Mouse (Mus musculus) heart, postnatal 0 days (tissue): ENCODE data around the gene Slc36a4. TPM values are rescaled to one million over a fixed set of nuclear protein-coding genes. Genes with fewer than 3 reads are reported as not detected.

Experiments used
- ATAC-seq: fragments of 200-750 bp; cut with Nextera tagmentation; 2 replicates; pipeline ENCODE4 v1.8.0; 2017; ENCODE audit warnings: low read depth, moderate number of reproducible peaks, moderate library complexity; ENCODE audit not compliant: insufficient read depth
- DNase-seq: peaks from one replicate; pipeline ENCODE4 v3.0.0-alpha.2; 2016; ENCODE audit warnings: low spot score
- H3K27ac ChIP-seq: fragments of 300-500 bp; sonication (generic); 2 replicates; pipeline ENCODE4 v1.5.1; 2014; ENCODE audit warnings: low read depth, mild to moderate bottlenecking
- H3K27me3 ChIP-seq: fragments of 300-500 bp; sonication (generic); 2 replicates; pipeline ENCODE4 v1.6.1; 2014; ENCODE audit warnings: low read length, mixed read lengths; ENCODE audit not compliant: control insufficient read depth, insufficient read depth
- H3K36me3 ChIP-seq: fragments of 300-500 bp; sonication (generic); replicated peaks from 2 replicates; pipeline ENCODE4 v1.6.1; 2014; ENCODE audit warnings: low read length, mixed read lengths; ENCODE audit not compliant: control insufficient read depth, insufficient read depth
- H3K4me1 ChIP-seq: fragments of 300-500 bp; sonication (generic); 2 replicates; pipeline ENCODE4 v1.6.1; 2014; ENCODE audit warnings: antibody characterized with exemption; ENCODE audit not compliant: control insufficient read depth, insufficient read depth
- H3K4me2 ChIP-seq: fragments of 300-500 bp; sonication (generic); 2 replicates; pipeline ENCODE4 v1.6.1; 2014; ENCODE audit warnings: low read depth, mild to moderate bottlenecking, low read length, moderate library complexity
- H3K4me3 ChIP-seq: fragments of 300-500 bp; sonication (generic); 2 replicates; pipeline ENCODE4 v1.5.1; 2014; ENCODE audit warnings: low read depth, low read length
- H3K9ac ChIP-seq: fragments of 300-500 bp; sonication (generic); replicated peaks from 2 replicates; pipeline ENCODE4 v1.6.1; 2014; ENCODE audit warnings: low read depth, low read length, mixed read lengths
- H3K9me3 ChIP-seq: fragments of 300-500 bp; sonication (generic); replicated peaks from 2 replicates; pipeline ENCODE4 v1.6.1; 2016; ENCODE audit warnings: low read length; ENCODE audit not compliant: control insufficient read depth
- CTCF ChIP-seq: IDR thresholded peaks from 2 replicates; pipeline ENCODE4 v1.5.1; 2016; ENCODE audit warnings: antibody characterized with exemption, control low read depth, low read depth
- EP300 ChIP-seq: IDR thresholded peaks from 2 replicates; pipeline ENCODE4 v1.6.1; 2016; ENCODE audit warnings: antibody characterized with exemption, low read depth
- WGBS: fragments of 180-500 bp; shearing (Covaris S2); extraction: QIAGEN DNeasy Blood & Tissue Kit; methylation state at CpG from one replicate; pipeline ENCODE4 v1.1.7; 2014; 5-methylcytosine and 5-hydroxymethylcytosine counted together
- polyA plus RNA-seq: library from polyadenylated mRNA; unstranded; fragments of >200 nt; fragmentation: Nextera tagmentation; extraction: Ambion mirVana; gene quantifications from 2 replicates; pipeline ENCODE4 v1.2.1, GENCODE M21; 2015
- total RNA-seq: library from RNA; depleted of rRNA; stranded (reverse); fragments of >200 nt; gene quantifications from 2 replicates; pipeline ENCODE4 v1.2.3, GENCODE M21; 2014; ENCODE audit warnings: low replicate concordance; rRNA removed

Slc36a4 gene
- total and polyA plus RNA-seq, 2 experiments from 2014 or later = 5.8 to 10.5 TPM

DNA sequence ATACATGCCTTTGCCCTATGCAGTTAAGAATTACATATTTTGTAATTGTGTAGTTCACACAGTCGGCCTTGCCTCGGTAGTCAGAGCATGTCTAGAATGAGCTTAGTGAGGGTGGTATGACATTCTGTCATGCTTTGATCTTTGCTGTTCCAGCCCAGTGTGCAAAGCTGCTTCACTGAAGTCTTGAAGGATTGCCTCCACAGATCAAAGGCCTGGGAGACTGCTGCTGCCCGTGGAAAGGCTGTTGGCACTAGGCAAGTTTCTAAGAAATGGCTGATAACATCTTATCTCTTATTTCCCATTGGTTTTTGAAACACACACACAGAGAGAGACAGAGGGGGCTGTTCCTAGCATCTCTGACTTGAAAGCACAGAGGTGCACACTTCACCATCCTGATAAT lies 76.7 kb downstream of the Slc36a4 start:
- DNase-seq = no peak
- no peaks in the 10 kb centered on the region for H3K36me3 ChIP-seq
- H3K4me2 ChIP-seq = no peak overlapping the region
- no peak for TF ChIP-seq EP300
- no peak for TF ChIP-seq CTCF
- no peaks in the 10 kb centered on the region for H3K9me3 ChIP-seq
- no peak overlapping the region for H3K9ac ChIP-seq
- H3K27me3 ChIP-seq = no peaks in the 10 kb centered on the region
- 51% methylated on average over 3 of the region's 3 CpGs for WGBS
- no peak for ATAC-seq
- no peaks in the 10 kb centered on the region for H3K4me1 ChIP-seq
- H3K4me3 ChIP-seq = no peak overlapping the region
- no peak overlapping the region for H3K27ac ChIP-seq

DNA sequence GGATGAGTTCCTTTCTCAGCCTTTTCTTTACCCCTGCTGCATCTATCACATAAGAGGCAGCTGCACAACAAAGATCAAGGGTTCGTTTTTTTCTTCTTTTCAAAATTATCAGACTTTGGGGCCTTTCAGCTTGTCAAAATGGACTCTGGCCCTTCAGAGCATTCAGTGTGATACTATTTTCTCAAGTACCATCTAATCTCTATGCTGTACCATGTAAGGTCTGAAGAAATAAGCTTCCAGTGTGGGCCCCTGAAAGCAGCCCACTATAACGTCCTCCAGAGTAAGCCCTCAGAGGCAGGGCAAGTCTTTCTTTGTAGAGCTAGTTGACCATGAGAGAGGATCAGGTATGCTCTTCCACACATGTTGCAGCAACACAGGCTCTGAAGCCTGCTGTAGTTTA lies 77.1 kb downstream of the Slc36a4 start:
- Histone ChIP-seq H3K4me3 (no peak overlapping the region), H3K27ac (no peak overlapping the region), H3K9me3 (no peaks in the 10 kb centered on the region), H3K27me3 (no peaks in the 10 kb centered on the region), H3K4me2 (no peak overlapping the region), H3K9ac (no peak overlapping the region), H3K4me1 (no peaks in the 10 kb centered on the region), H3K36me3 (no peaks in the 10 kb centered on the region)
- WGBS = 42% methylated on average over 2 of the region's 2 CpGs
- no peak for TF ChIP-seq EP300
- TF ChIP-seq CTCF = no peak
- ATAC-seq (no peak), DNase-seq (no peak)

DNA sequence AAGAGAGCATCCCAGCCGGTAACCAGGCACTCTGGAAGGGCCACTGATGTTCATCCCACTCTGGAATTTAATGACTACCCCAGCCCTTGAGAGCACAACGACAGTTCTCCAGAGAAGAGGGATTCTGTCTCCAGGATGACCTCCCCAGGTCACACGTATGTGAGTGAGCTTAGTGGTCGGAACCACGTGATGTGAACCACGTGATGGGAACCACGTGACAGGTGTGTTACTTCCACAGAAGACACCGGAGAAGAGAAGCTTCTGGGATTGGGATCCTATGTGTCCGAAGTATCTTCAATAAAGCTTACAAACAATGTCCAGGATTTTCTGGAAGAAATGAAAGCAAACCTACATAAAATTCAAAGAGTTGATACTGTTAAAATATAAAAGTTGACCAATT lies 82.5 kb downstream of the Slc36a4 start:
- WGBS = 77% methylated on average over 9 of the region's 9 CpGs
- Histone ChIP-seq H3K4me3 (no peak overlapping the region), H3K4me2 (no peak overlapping the region), H3K4me1 (no peaks in the 10 kb centered on the region), H3K9me3 (no peaks in the 10 kb centered on the region), H3K27ac (no peak overlapping the region), H3K9ac (no peak overlapping the region), H3K27me3 (no peaks in the 10 kb centered on the region), H3K36me3 (no peaks in the 10 kb centered on the region)
- ATAC-seq = no peak
- TF ChIP-seq CTCF (no peak), EP300 (no peak)
- no peak for DNase-seq

Other genes with a start within 250 kb of the Slc36a4 start
- gene Smco4, start 216.3 kb upstream of the Slc36a4 start, total RNA-seq = 6.0 and 11.5 TPM in 2 replicates
- gene Smco4, start 216.3 kb upstream of the Slc36a4 start, polyA plus RNA-seq = 1.2 and 1.3 TPM in 2 replicates
- gene Deup1, start 81.8 kb upstream of the Slc36a4 start, total RNA-seq = 0.15 TPM in 1 of 2 replicates, not detected in the other
- 0.15 and 0.37 TPM in 2 replicates for gene Deup1, start 81.8 kb upstream of the Slc36a4 start, polyA plus RNA-seq
- gene Mtnr1b, start 164.8 kb downstream of the Slc36a4 start, total RNA-seq = not detected in 2 replicates
- not detected in 2 replicates for gene Mtnr1b, start 164.8 kb downstream of the Slc36a4 start, polyA plus RNA-seq